Mouse (Mus musculus) layer of hippocampus, postnatal 36 days (tissue): ENCODE results near the gene Prkn. TPM values are rescaled to one million over a fixed set of nuclear protein-coding genes. Genes with fewer than 3 reads are reported as not detected.

ENCODE experiments used
- DNase-seq, 2 experiments: peaks; one replicate each; pipeline ENCODE4 v3.0.0; 2022
- total RNA-seq, 2 experiments: library from RNA; stranded (reverse); gene quantifications; 2 replicates each; pipeline ENCODE4 v1.2.3; 2021

The Prkn gene
- total RNA-seq, 2 experiments from 2014 or later = 17.3 to 17.9 TPM

- DNase-seq = no peak
Observed at GRCm38 (mm10) chr17:12104245-12104644, 1264.1 kb downstream of the Prkn start.

- DNase-seq = no peak
Observed at GRCm38 (mm10) chr17:12104690-12105089, 1264.5 kb downstream of the Prkn start.

- no peak for DNase-seq
Observed at GRCm38 (mm10) chr17:12106255-12106654, 1266.1 kb downstream of the Prkn start.

Other genes starting within 250 kb of the Prkn start
- gene Pacrg, start 73 bp upstream of the Prkn start, total RNA-seq = 10 to 100 TPM; 24.1 to 26.2 TPM